Comparison of ENCODE assay signal across 10 mouse cellular contexts in genomic region chr12:104817172-104817866, GRCm38 (mm10). TPM values are rescaled to one million over a fixed set of nuclear protein-coding genes. Genes with fewer than 3 reads are reported as not detected.
DNase-seq lines count a peak whose midpoint lies in the region; ATAC-seq and TF ChIP-seq lines count a peak whose summit lies in the region.
"Had no signal": no experiment of that assay in that cellular context is flagged by ENCODE, and none has a peak within 500 bp of the region (broad histone marks: within the 10 kb centered on the region; RNA-seq: fewer than 3 reads in every experiment).

No protein-coding gene starts in this region.

- ATAC-seq in hindbrain, embryonic 11.5 days (ENCODE audit: low FRiP score), result no peak
- no peak for ATAC-seq in hindbrain, embryonic 12.5 days (ENCODE audit: low FRiP score)

- 18% methylated on average over 12 of the region's 12 CpGs for WGBS in hindbrain, embryonic 11.5 days
- 15% methylated on average over 12 of the region's 12 CpGs for WGBS in hindbrain, embryonic 12.5 days
- WGBS in embryonic facial prominence, embryonic 10.5 days, result 17% methylated on average over 12 of the region's 12 CpGs
- 71% methylated on average over 12 of the region's 12 CpGs for WGBS in cerebellum, adult 2 months
- 47% methylated on average over 12 of the region's 12 CpGs for WGBS in lung, adult 2 months

- no peak overlapping the region for H3K4me2 ChIP-seq in hindbrain, embryonic 11.5 days (replicated peaks; ENCODE audit: low read depth, low read length)
- H3K4me2 ChIP-seq in hindbrain, embryonic 12.5 days (replicated peaks), result no peak overlapping the region
- H3K4me2 ChIP-seq: limb, embryonic 13.5 days had no signal

- H3K9me3 ChIP-seq in hindbrain, embryonic 11.5 days (ENCODE audit: control insufficient read depth, low read length), result no peaks in the 10 kb centered on the region
- no peaks in the 10 kb centered on the region for H3K9me3 ChIP-seq in hindbrain, embryonic 12.5 days (replicated peaks)
- no peaks in the 10 kb centered on the region for H3K9me3 ChIP-seq in embryonic facial prominence, embryonic 10.5 days
- H3K9me3 ChIP-seq: limb, embryonic 13.5 days had no signal

- H3K27me3 ChIP-seq in hindbrain, embryonic 11.5 days (ENCODE audit: control insufficient read depth, insufficient read depth, low read length), result no peaks in the 10 kb centered on the region
- no peaks in the 10 kb centered on the region; the same call in 1 of the 2 replicates for H3K27me3 ChIP-seq in hindbrain, embryonic 12.5 days
- no peaks in the 10 kb centered on the region for H3K27me3 ChIP-seq in embryonic facial prominence, embryonic 10.5 days (replicated peaks; ENCODE audit: low read depth, poor library complexity, severe bottlenecking)
- H3K27me3 ChIP-seq in cerebellum, adult 2 months (ENCODE audit: control insufficient read depth, insufficient read depth, low read length), result no peaks in the 10 kb centered on the region

- no peaks in the 10 kb centered on the region for H3K36me3 ChIP-seq in hindbrain, embryonic 11.5 days (ENCODE audit: control insufficient read depth, insufficient read depth, low read length)
- no peaks in the 10 kb centered on the region for H3K36me3 ChIP-seq in hindbrain, embryonic 12.5 days
- H3K36me3 ChIP-seq in embryonic facial prominence, embryonic 10.5 days (replicated peaks), result no peaks in the 10 kb centered on the region
- H3K36me3 ChIP-seq: limb, embryonic 13.5 days had no signal

- no peak for TF ChIP-seq POLR2A in cerebellum, adult 2 months (IDR thresholded peaks at IDR 0.05; ENCODE audit: borderline replicate concordance, insufficient read depth, low read length)
- no peak for TF ChIP-seq POLR2A in lung, adult 2 months (IDR thresholded peaks at IDR 0.05; ENCODE audit: borderline replicate concordance, extremely low read depth, low read depth, low read length)

- DNase-seq in hindbrain, embryonic 11.5 days (ENCODE audit: low spot score), result no peak
- DNase-seq in Muller cell, postnatal 12 days (ENCODE audit: inconsistent ontology term), result peak; percentile 63
- DNase-seq in embryonic facial prominence, embryonic 10.5 days (ENCODE audit: low spot score), result peak; percentile 19
- DNase-seq in heart, postnatal 4 days, result peak; percentile 61
- DNase-seq in cerebellum, adult 2 months, result no peak
- DNase-seq in frontal cortex, postnatal 10 days (ENCODE audit: low spot score in 2 of 2), result no peak
- no peak for DNase-seq in lung, adult 2 months

- H3K9ac ChIP-seq in hindbrain, embryonic 11.5 days (ENCODE audit: low read depth, low read length), result 0 out of 2 replicates have a peak overlapping the region, but pooled peaks have one; percentile 11
- no peak overlapping the region for H3K9ac ChIP-seq in hindbrain, embryonic 12.5 days
- H3K9ac ChIP-seq: limb, embryonic 13.5 days had no signal

- no peak overlapping the region for H3K27ac ChIP-seq in hindbrain, embryonic 11.5 days (ENCODE audit: low read depth, low read length)
- no peak overlapping the region for H3K27ac ChIP-seq in hindbrain, embryonic 12.5 days
- no peak overlapping the region; the same call in 1 of the 2 replicates for H3K27ac ChIP-seq in embryonic facial prominence, embryonic 10.5 days (replicated peaks)
- H3K27ac ChIP-seq in cerebellum, adult 2 months (ENCODE audit: insufficient read depth, low read length), result no peak overlapping the region
- H3K27ac ChIP-seq: limb, embryonic 13.5 days had no signal

- no peak for TF ChIP-seq CTCF in cerebellum, adult 2 months (IDR thresholded peaks at IDR 0.05; ENCODE audit: borderline replicate concordance, insufficient read depth, low read depth, low read length)
- TF ChIP-seq CTCF in lung, adult 2 months (IDR thresholded peaks at IDR 0.05; ENCODE audit: insufficient read depth, low read length), result no peak

- no peak overlapping the region for H3K4me3 ChIP-seq in hindbrain, embryonic 11.5 days (ENCODE audit: low read depth, low read length)
- H3K4me3 ChIP-seq in hindbrain, embryonic 12.5 days, result no peak overlapping the region
- H3K4me3 ChIP-seq in embryonic facial prominence, embryonic 10.5 days, result no peak overlapping the region
- no peak overlapping the region for H3K4me3 ChIP-seq in cerebellum, adult 2 months (replicated peaks; ENCODE audit: insufficient read depth, low read depth, low read length)
- no peak overlapping the region for H3K4me3 ChIP-seq in lung, adult 2 months (replicated peaks; ENCODE audit: extremely low read depth, low read depth, low read length)
- H3K4me3 ChIP-seq: limb, embryonic 13.5 days had no signal

- 0 out of 2 replicates have a peak, but pooled peaks cover 5% of the 10 kb centered on the region for H3K4me1 ChIP-seq in hindbrain, embryonic 11.5 days (replicated peaks; ENCODE audit: control insufficient read depth, insufficient read depth, low read length)
- peaks cover 30% of the 10 kb centered on the region for H3K4me1 ChIP-seq in hindbrain, embryonic 12.5 days
- peaks cover 55% of the 10 kb centered on the region for H3K4me1 ChIP-seq in embryonic facial prominence, embryonic 10.5 days
- peaks cover 15% of the 10 kb centered on the region for H3K4me1 ChIP-seq in cerebellum, adult 2 months (ENCODE audit: control insufficient read depth, insufficient read depth, low read length)
- H3K4me1 ChIP-seq in lung, adult 2 months (ENCODE audit: control insufficient read depth, insufficient read depth, low read length), result no peaks in the 10 kb centered on the region

RNA-seq across cellular contexts. Expression of gene Clmn, which starts 47.6 kb away (rescaled TPM):
- 2.8 and 4.3 TPM in 2 replicates for polyA plus RNA-seq in hindbrain, embryonic 11.5 days (2014; fragmentation: Nextera tagmentation; extraction: Ambion mirVana)
- polyA plus RNA-seq in hindbrain, embryonic 12.5 days (2016; fragmentation: Nextera tagmentation; extraction: Ambion mirVana), result 2.8 and 4.1 TPM in 2 replicates
- polyA plus RNA-seq in embryonic facial prominence, embryonic 10.5 days (2016; fragmentation: Nextera tagmentation; extraction: Ambion mirVana), result 2.6 and 3.2 TPM in 2 replicates
- 1 to 10 TPM; 1.4 to 1.7 TPM for total RNA-seq in heart, postnatal 4 days (2021)
- polyA plus RNA-seq in cerebellum, adult 2 months (2012; rRNA removed), result 30.6 and 32.2 TPM in 2 replicates
- polyA plus RNA-seq in lung, adult 2 months (2012; rRNA removed), result 3.4 and 6.1 TPM in 2 replicates
- total RNA-seq: CH12.LX had no signal

Comparison
In these comparisons a context has a peak if more than half of its experiments do, and no peak if none do; other contexts are left out.
1. DNase-seq: peak in Muller cell, postnatal 12 days (single experiment), embryonic facial prominence, embryonic 10.5 days (single experiment) and heart, postnatal 4 days (single experiment); none in hindbrain, embryonic 11.5 days (single experiment), cerebellum, adult 2 months (0 of 2), frontal cortex, postnatal 10 days (0 of 2) and lung, adult 2 months (single experiment).